Mouse (Mus musculus) neural tube, embryonic 15.5 days (tissue): ENCODE measurements around the gene Fcgr4. TPM values are rescaled to one million over a fixed set of nuclear protein-coding genes. Genes with fewer than 3 reads are reported as not detected.

Experiments used
- ATAC-seq: fragments of 200-750 bp; cut with Nextera tagmentation; 2 replicates; pipeline ENCODE4 v1.8.0; 2017; ENCODE audit warnings: mild to moderate bottlenecking, moderate TSS enrichment, moderate library complexity; ENCODE audit not compliant: low FRiP score
- H3K27ac ChIP-seq: fragments of 300-500 bp; sonication (generic); replicated peaks from 2 replicates; pipeline ENCODE4 v1.5.1; 2015; ENCODE audit warnings: mild to moderate bottlenecking, inconsistent platforms
- H3K27me3 ChIP-seq: fragments of 300-500 bp; sonication (generic); replicated peaks from 2 replicates; pipeline ENCODE4 v1.6.1; 2015; ENCODE audit warnings: inconsistent platforms
- H3K36me3 ChIP-seq: fragments of 300-500 bp; sonication (generic); 2 replicates; pipeline ENCODE4 v1.6.1; 2015; ENCODE audit warnings: inconsistent platforms
- H3K4me1 ChIP-seq: fragments of 300-500 bp; sonication (generic); 2 replicates; pipeline ENCODE4 v1.6.1; 2015; ENCODE audit warnings: inconsistent platforms
- H3K4me2 ChIP-seq: fragments of 300-500 bp; sonication (generic); 2 replicates; pipeline ENCODE4 v1.6.1; 2015; ENCODE audit warnings: inconsistent platforms, mild to moderate bottlenecking, moderate library complexity
- H3K4me3 ChIP-seq: fragments of 300-500 bp; sonication (generic); replicated peaks from 2 replicates; pipeline ENCODE4 v1.5.1; 2015; ENCODE audit warnings: mild to moderate bottlenecking, inconsistent platforms
- H3K9ac ChIP-seq: fragments of 300-500 bp; sonication (generic); replicated peaks from 2 replicates; pipeline ENCODE4 v1.6.1; 2015; ENCODE audit warnings: mild to moderate bottlenecking, inconsistent platforms
- H3K9me3 ChIP-seq: fragments of 300-500 bp; sonication (generic); replicated peaks from 2 replicates; pipeline ENCODE4 v1.6.1; 2016; ENCODE audit warnings: inconsistent platforms
- WGBS: fragments of 180-500 bp; shearing (Covaris S2); methylation state at CpG from one replicate; pipeline ENCODE4 v1.1.7; 2015; ENCODE audit warnings: mixed read lengths; 5-methylcytosine and 5-hydroxymethylcytosine counted together
- polyA plus RNA-seq: library from polyadenylated mRNA; unstranded; fragments of >200 nt; fragmentation: Nextera tagmentation; extraction: Ambion mirVana; gene quantifications from 2 replicates; pipeline ENCODE4 v1.2.1, GENCODE M21; 2015

The Fcgr4 gene
- polyA plus RNA-seq, 1 experiment from 2014 or later: 0.40 TPM

- no peak for ATAC-seq
- H3K9me3 ChIP-seq: no peaks in the 10 kb centered on the region
- no peak overlapping the region for H3K4me3 ChIP-seq
- H3K4me2 ChIP-seq: no peak overlapping the region
- no peak overlapping the region for H3K27ac ChIP-seq
- no peaks in the 10 kb centered on the region for H3K36me3 ChIP-seq
- H3K27me3 ChIP-seq: no peaks in the 10 kb centered on the region
- no peaks in the 10 kb centered on the region for H3K4me1 ChIP-seq
- 90% methylated on average over 6 of the region's 6 CpGs for WGBS
- H3K9ac ChIP-seq: no peak overlapping the region
Measured at GRCm38 (mm10) chr1:171016676-171017356, 1.9 kb upstream of the Fcgr4 start.

DNA sequence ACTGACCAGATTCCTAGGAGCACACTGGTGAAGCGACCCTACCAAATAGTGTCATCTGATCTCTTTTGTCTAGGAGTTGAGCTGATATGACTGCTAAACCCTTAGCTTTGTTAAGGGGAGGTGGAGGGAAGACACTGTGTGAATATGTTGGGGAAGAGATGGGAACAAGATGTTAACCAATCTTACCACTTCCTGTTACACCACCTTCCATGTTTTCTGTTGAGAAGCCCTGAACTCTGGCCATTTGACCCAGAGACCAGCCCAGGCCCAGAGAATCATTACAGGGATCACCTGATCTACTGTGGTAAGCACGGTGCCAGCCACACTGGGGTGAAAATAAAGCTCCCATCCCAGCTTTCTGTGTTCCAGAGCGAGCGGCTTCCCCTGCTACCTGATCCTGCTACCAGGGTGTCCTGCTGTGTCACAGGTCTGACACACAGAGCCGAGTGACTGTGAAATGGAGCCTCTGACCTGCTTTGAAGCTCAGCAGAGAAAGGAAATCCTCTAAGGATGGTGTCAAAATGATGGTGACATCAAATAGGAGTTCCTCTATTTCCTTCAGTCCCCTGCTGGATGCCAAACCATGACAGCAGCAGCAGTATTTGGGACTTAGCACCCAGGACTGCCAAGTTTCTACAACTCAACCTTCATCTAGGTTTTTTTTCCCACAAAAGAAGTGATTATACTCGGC is 1.1 kb upstream of the Fcgr4 start:
- no peak overlapping the region for H3K9ac ChIP-seq
- WGBS: 65% methylated on average over 6 of the region's 6 CpGs
- H3K4me2 ChIP-seq: no peak overlapping the region
- no peaks in the 10 kb centered on the region for H3K36me3 ChIP-seq
- no peaks in the 10 kb centered on the region for H3K4me1 ChIP-seq
- H3K9me3 ChIP-seq: no peaks in the 10 kb centered on the region
- H3K27me3 ChIP-seq: no peaks in the 10 kb centered on the region
- no peak for ATAC-seq
- no peak overlapping the region for H3K4me3 ChIP-seq
- no peak overlapping the region for H3K27ac ChIP-seq

DNA sequence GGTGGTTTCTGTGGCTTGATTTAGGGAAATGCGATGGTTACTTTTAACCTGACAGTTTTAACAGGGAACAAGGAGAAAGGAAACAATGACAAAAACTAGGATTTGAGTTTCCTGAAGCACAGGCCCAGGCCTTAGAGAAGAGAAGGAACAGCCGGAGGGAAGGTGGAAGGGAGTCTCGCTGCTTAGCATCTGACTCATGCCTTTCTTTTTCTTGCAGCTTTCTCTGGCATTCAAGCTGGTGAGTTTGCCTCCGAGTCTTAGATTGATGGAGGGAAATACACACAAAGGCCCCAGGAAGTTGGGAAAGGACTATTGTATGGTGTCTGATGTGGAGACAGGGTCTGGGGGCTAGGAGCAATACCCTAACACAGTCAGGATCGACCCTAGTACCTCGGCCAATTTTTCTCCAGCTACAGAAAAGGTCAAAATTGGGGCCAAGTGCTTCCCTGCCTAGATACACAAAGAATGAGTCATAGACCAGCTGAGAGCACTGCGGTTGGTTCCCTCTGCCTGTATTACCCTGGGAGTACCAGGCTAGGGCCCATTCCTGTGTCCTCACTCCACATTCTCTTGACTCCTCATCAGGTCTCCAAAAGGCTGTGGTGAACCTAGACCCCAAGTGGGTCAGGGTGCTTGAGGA is 711 bp downstream of the Fcgr4 start:
- no peak overlapping the region for H3K9ac ChIP-seq
- WGBS: 71% methylated on average over 7 of the region's 7 CpGs
- no peak overlapping the region for H3K4me3 ChIP-seq
- no peak for ATAC-seq
- H3K27me3 ChIP-seq: no peaks in the 10 kb centered on the region
- no peak overlapping the region for H3K4me2 ChIP-seq
- no peaks in the 10 kb centered on the region for H3K4me1 ChIP-seq
- H3K27ac ChIP-seq: no peak overlapping the region
- H3K9me3 ChIP-seq: no peaks in the 10 kb centered on the region
- no peaks in the 10 kb centered on the region for H3K36me3 ChIP-seq

DNA sequence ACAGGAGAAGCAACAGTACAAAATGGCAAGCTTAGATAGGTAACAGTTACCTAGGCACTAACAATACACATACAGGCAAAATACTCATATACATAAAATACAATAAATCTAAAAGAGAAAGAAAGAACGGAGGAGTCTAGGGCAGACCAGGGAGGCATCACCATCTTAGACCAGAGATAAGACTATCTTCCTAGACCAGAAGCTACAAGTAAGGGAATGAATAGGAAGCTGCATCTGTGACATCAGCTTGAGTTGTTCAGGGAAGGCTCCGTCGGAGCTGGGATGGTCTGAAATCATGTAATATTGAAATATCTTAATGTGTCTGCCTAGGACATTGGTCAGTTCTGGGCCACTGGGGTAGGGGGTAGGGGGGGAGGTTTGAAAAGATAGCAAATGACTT is 13.0 kb downstream of the Fcgr4 start:
- 90% methylated on average over 3 of the region's 3 CpGs for WGBS
- Histone ChIP-seq H3K4me3 (no peak overlapping the region), H3K4me2 (peak overlapping the region; percentile 92; the same call in 1 of the 2 replicates)

DNA sequence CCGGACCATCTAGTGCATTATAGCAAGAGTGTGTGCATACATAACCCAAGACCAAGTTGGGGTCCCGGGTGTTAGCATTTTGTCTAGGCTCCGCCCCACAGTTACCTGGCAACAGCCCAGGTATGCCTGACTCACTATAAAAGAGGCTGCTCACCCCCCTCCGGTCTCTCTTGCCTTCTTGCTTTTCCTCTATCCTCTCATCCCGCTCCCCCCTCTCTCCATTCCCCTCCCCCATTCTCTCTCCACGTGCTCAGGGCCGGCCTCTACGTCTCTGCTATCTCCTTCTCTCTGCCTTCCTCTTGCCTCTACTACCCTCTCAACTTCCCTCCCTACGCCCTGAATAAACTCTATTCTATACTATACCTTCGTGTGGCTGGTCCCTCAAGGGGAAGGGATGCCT is 14.0 kb downstream of the Fcgr4 start:
- peak overlapping the region; percentile 92 for H3K4me2 ChIP-seq
- H3K27ac ChIP-seq: no peak overlapping the region
- ATAC-seq: no peak
- H3K9me3 ChIP-seq: no peaks in the 10 kb centered on the region
- 3% methylated on average over 9 of the region's 10 CpGs for WGBS
- no peaks in the 10 kb centered on the region for H3K36me3 ChIP-seq
- peaks cover 26% of the 10 kb centered on the region; the same call in 1 of the 2 replicates for H3K27me3 ChIP-seq
- peak overlapping the region; percentile 59 for H3K4me3 ChIP-seq
- peaks cover 29% of the 10 kb centered on the region for H3K4me1 ChIP-seq
- peak overlapping the region; percentile 51 for H3K9ac ChIP-seq

More for the DNA sequence above, 13.0 kb downstream of the Fcgr4 start:
- Histone ChIP-seq H3K27me3 (peaks cover 26% of the 10 kb centered on the region; the same call in 1 of the 2 replicates), H3K4me1 (peaks cover 29% of the 10 kb centered on the region), H3K36me3 (no peaks in the 10 kb centered on the region), H3K9ac (no peak overlapping the region), H3K9me3 (no peaks in the 10 kb centered on the region), H3K27ac (no peak overlapping the region)
- no peak for ATAC-seq

GRCm38 (mm10) chr1:171033196-171033595 is 14.5 kb downstream of the Fcgr4 start:
- peak overlapping the region; percentile 59 for H3K4me3 ChIP-seq
- H3K9me3 ChIP-seq: no peaks in the 10 kb centered on the region
- no peaks in the 10 kb centered on the region for H3K36me3 ChIP-seq
- H3K4me2 ChIP-seq: peak overlapping the region; percentile 92
- peaks cover 26% of the 10 kb centered on the region; the same call in 1 of the 2 replicates for H3K27me3 ChIP-seq
- ATAC-seq: no peak
- H3K4me1 ChIP-seq: peaks cover 29% of the 10 kb centered on the region
- WGBS: 0% methylated on average over 16 of the region's 16 CpGs
- H3K9ac ChIP-seq: peak overlapping the region; percentile 51
- no peak overlapping the region; the same call in 1 of the 2 replicates for H3K27ac ChIP-seq

DNA sequence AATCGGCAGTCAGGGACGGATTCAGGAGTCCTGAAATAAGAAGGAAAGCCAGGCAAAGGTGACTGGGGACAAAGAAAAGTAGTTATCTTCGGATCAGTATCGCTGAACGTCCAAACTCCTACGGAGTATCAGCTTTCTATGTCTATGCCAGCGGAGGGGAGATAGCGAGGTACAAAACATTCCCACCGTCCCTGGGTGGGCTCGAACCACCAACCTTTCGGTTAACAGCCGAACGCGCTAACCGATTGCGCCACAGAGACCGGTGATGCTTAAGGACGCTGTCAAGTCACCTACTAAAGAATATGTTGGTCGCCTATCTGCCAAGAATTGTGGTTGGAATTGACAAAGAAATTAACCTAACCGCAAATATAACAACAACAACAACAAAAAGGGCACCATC is 15.0 kb downstream of the Fcgr4 start:
- ATAC-seq: peak; percentile 84
- Histone ChIP-seq H3K4me2 (peak overlapping the region; percentile 92), H3K9me3 (no peaks in the 10 kb centered on the region), H3K36me3 (no peaks in the 10 kb centered on the region), H3K27me3 (peaks cover 26% of the 10 kb centered on the region; the same call in 1 of the 2 replicates), H3K9ac (peak overlapping the region; percentile 51), H3K27ac (no peak overlapping the region), H3K4me3 (peak overlapping the region; percentile 59), H3K4me1 (peaks cover 29% of the 10 kb centered on the region)
- 0% methylated on average over 20 of the region's 20 CpGs for WGBS

GRCm38 (mm10) chr1:171034201-171034600 is 15.5 kb downstream of the Fcgr4 start:
- peak overlapping the region; percentile 31 for H3K9ac ChIP-seq
- peaks cover 29% of the 10 kb centered on the region for H3K4me1 ChIP-seq
- no peak for ATAC-seq
- 5% methylated on average over 11 of the region's 11 CpGs for WGBS
- peak overlapping the region; percentile 59 for H3K4me3 ChIP-seq
- H3K27ac ChIP-seq: no peak overlapping the region
- no peaks in the 10 kb centered on the region for H3K9me3 ChIP-seq
- peak overlapping the region; percentile 92 for H3K4me2 ChIP-seq
- no peaks in the 10 kb centered on the region for H3K36me3 ChIP-seq
- peaks cover 26% of the 10 kb centered on the region; the same call in 1 of the 2 replicates for H3K27me3 ChIP-seq

- no peaks in the 10 kb centered on the region for H3K9me3 ChIP-seq
- no peak overlapping the region for H3K9ac ChIP-seq
- 64% methylated on average over 11 of the region's 11 CpGs for WGBS
- ATAC-seq: no peak
- 0 out of 2 replicates have a peak overlapping the region, but pooled peaks have one; percentile 1 for H3K4me3 ChIP-seq
- peaks cover 19% of the 10 kb centered on the region; the same call in 1 of the 2 replicates for H3K27me3 ChIP-seq
- H3K4me2 ChIP-seq: peak overlapping the region; percentile 92
- no peak overlapping the region for H3K27ac ChIP-seq
- peaks cover 29% of the 10 kb centered on the region for H3K4me1 ChIP-seq
- no peaks in the 10 kb centered on the region for H3K36me3 ChIP-seq
Measured at GRCm38 (mm10) chr1:171035611-171036010, 16.9 kb downstream of the Fcgr4 start.

DNA sequence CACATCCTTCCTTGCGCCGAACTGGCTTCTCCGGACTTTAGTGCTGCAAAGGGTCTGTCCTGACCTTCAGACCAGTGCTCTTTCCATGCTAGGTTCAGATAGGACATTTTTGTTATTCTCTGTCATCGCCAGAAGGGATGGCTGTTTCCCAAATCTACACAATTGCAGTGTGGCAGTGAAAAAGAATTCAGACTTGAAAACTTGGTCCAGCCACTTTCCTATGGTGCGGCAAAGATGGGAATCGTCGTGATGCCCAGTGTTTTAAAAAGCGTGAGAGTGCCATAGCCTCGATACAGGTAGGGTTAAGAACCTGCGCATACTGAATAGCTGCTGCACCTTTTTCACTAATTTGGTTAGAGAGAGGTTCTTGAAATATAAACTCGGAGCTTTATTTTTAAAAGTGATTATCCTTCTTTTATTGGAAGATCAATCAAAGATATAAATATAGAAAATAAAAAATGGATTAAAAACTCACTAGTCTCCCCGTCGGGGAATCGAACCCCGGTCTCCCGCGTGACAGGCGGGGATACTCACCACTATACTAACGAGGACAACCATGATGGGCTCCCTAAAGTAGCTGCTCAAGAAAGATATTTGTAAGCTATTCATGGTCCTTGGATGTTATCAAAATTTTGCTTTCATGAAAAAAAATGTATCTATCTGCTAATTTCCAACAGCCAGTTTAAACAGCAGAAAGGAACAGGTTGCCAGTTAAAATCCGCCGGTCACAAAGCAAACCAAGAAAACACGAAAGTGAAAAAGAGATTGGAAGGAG is 18.0 kb downstream of the Fcgr4 start:
- Histone ChIP-seq H3K36me3 (no peaks in the 10 kb centered on the region), H3K27ac (no peak overlapping the region), H3K9me3 (no peaks in the 10 kb centered on the region), H3K4me3 (peak overlapping the region; percentile 50), H3K27me3 (peaks cover 8% of the 10 kb centered on the region; the same call in 1 of the 2 replicates), H3K9ac (peak overlapping the region; percentile 43; the same call in 1 of the 2 replicates), H3K4me1 (peaks cover 29% of the 10 kb centered on the region), H3K4me2 (peak overlapping the region; percentile 66)
- WGBS: 2% methylated on average over 22 of the region's 22 CpGs
- peak; percentile 71 for ATAC-seq
